Mouse (Mus musculus): ENCODE data around the gene Pigp. TPM values are rescaled to one million over a fixed set of nuclear protein-coding genes. Genes with fewer than 3 reads are reported as not detected.
A peak's percentile ranks its signal among the peaks of the same experiment; 100 is the strongest.
"Not testable (repeated sequence)": the region's sequence is repeated elsewhere in the genome, so short reads cannot be mapped to it uniquely, and the experiment has no call there.

The Pigp gene
- total RNA-seq, 2 experiments from 2014 or later: 99.1 to 103 TPM

DNA sequence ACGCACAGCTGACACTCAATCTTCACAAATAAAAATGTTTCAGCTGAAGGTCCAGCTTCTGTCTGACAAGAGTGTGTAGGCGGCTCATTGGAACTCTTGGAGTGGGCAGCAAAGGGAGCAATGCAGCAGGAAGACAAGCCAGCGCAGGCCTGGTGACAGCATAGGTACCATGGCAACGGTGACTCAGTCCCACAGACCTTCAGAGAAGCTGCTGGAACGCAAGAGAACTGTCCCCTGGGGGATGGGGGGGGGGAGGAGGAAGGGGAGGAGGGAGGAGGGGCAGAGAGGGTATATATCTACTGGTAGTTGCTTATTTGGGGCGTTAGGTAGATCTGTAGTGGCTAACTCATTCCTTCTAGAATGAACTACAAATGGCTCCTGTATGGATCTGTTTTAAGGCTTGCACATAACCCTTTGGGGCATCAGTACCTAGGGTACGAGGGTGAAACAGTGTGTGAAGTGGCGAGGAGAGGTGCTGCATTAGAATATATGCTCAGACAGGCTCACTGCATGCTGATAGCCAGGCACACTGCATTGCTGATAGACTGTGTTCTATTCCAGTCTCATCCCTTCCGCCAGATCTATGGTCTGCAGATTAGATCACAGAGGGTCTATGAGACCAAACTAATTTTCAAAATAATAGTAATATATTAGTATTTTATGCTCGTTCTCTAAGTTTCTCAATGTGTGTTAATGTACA lies 9.3 kb downstream of the Pigp start:
- DNase-seq: peak; percentile 22 to 43
- intact Hi-C loops (cut with DNase I): no loop called here

DNA sequence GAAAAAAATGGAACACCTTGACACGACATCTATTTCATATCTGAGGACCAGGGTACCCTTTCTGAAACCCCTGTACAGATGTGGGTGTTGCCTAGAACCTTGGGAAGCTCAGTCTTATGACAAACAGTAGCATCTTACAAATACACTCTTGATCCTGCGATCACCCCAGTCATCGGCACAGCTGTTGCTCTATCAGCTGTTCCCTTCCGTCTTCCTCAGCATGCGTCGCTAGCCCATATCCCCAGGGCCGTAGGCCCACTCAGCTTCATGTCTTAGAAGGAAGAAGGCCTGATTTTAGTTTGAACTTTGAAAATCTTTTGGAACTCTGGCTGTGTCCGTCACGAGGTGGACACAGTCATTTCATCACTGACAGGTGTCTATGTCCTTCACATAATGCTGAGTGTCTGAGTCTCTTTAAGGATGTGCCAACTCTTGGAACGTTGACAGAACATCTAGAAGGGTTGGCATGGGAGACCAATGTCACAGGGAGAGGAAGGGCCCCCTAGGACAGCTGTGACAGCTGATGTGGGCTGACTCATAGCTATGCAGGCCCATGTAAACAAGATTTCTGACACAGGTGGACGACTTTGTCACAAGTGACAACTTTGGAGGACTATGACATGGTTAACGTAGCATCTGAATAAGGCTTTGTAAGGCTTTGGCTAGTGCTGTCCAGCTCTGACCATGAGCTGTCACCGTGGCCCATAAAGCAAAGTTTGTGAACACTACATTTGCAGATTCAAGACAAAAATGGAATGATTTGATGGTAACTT lies 10.9 kb downstream of the Pigp start:
- no peak for DNase-seq
- intact Hi-C loops (cut with DNase I): no loop called here

GRCm38 (mm10) chr16:94358091-94358490 lies 13.6 kb downstream of the Pigp start:
- intact Hi-C loops (cut with DNase I): no loop called here
- no peak for DNase-seq

- intact Hi-C loops (cut with DNase I): no loop called here
- no peak for DNase-seq
Measured at GRCm38 (mm10) chr16:94356776-94357494, 14.7 kb downstream of the Pigp start.

GRCm38 (mm10) chr16:94356046-94356445 lies 15.6 kb downstream of the Pigp start:
- intact Hi-C loops (cut with DNase I): no loop called here
- no peak for DNase-seq

- DNase-seq: no peak
- intact Hi-C loops (cut with DNase I): no loop called here
Measured at GRCm38 (mm10) chr16:94354450-94354849, 17.2 kb downstream of the Pigp start.

DNA sequence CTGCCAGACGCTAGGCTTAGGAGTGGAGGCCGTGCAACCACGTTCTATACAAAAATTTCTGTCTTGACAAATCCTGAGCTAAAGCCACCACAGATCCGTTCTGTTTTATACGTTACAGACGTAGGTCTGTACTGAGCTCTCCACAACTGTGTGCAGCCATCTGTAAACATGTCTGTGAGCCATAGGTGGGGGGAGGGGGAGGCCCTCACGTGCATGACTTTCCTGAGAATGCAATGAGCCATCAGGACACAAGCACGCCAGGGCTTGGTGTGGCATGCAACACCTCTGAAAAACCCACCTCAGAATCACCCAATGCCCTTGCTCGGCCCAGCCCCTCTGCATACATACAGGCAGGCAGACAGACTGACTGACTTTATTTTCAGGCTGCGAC lies 21.4 kb downstream of the Pigp start:
- DNase-seq: no peak
- intact Hi-C loops (cut with DNase I): no loop called here

DNA sequence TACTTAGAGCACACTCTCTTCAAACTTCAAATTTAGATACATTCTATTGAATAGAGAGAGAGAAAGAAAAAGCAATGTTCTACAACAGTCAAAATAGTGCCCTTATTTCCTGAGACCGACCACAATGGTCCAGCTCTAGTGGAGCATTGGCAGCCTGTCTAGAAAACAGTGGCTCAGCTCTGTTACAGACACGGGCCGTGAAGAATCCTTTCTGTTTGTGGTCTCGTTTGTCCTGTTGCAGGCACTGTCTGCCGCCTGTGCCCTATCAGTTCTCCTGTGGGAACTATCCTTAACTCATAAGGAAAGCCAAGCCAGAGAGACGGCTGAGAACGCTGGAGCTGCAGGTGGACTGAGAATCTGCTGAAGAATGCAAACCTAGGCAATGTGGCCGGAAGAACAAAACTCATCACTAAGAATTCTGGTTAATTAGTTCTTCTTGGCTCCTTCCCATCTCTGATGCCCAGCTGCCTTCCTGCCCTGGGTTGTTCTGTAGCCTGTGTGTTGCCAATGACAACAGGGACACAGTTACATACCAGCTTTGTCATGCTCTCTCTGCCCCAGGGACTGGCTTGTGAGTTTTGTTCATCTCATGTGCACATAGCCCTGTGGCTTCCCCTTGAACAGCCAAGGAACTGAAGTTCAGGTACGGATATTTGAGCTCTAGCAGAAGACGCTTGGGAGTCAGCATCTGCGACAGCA lies 21.9 kb downstream of the Pigp start:
- intact Hi-C loops (cut with DNase I): no loop called here
- DNase-seq: no peak

DNA sequence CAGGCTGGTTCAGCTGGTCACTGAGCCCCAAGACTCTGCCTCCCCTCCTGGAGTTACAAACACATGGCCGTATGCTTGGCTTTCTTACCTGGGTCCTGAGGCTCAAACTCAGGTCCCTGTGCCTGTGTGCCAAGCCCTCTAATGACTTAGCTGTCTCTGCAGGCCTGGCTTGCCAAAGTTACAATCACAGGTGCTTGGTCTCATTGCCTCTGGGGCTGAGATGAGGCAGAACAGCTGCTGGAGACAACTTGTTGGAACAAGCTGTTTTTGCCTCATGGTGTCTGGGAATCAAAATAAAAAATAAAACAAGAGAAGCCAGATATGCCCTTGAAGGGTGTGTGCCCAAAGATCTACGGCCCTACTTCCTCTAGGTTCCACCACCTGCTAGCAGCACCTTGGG lies 22.9 kb downstream of the Pigp start:
- DNase-seq: no peak
- intact Hi-C loops (cut with DNase I): no loop called here

- intact Hi-C loops (cut with DNase I): no loop called here
- DNase-seq: no peak
Measured at GRCm38 (mm10) chr16:94347080-94347731, 24.4 kb downstream of the Pigp start.

GRCm38 (mm10) chr16:94345733-94346132 lies 25.9 kb downstream of the Pigp start:
- DNase-seq: no peak
- intact Hi-C loops (cut with DNase I): no loop called here

DNA sequence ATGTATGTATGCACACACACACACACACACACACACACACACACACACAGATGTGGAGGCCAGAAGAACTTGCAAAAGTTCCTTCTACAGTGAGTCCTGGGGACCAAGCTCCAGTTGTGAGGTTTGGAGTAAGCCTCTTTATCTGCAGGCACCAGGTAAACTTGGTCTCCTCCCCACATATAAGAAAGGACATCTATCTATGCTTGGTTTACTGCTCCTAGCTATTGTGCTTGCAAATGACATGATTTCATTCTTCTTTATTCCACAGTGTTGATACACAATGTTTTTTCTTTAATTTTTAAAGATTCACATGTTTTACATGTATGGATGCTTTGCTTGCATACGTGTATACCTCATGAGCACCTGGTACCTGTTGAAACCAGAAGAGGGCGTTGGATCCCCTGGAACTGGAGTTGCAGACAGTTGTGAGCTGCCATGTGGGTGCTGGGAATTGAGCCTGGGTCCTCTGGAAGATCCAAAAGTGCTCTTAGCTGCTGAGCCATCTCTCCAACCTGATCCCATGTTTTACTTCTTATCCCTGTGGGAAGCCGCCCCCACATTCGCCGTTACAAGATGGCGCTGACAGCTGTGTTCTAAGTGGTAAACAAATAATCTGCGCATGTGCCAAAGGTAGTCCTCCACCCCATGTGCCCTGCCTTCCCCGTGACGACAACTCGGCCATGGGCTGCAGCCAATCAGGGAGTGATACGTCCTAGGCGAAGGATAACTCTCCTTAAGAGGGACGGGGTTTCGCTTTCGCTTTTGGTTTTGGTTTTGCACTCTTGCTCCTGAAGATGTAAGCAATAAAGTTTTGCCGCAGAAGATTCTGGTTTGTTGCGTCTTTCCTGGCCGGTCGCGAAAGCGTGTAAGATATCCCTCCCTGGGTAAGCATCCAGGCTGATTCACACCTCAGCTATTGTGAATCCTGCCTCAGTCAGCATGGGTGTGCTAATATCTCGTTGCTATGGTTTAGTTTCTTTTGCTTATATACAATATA lies 32.2 kb downstream of the Pigp start:
- intact Hi-C loops (cut with DNase I): loop anchor here (10.0 kb wide), 1 partner anchor 405 kb away; no protein-coding TSS in a partner anchor
- DNase-seq: not testable (repeated sequence)

GRCm38 (mm10) chr16:94335656-94336055 lies 36.0 kb downstream of the Pigp start:
- intact Hi-C loops (cut with DNase I): loop anchor here (10.0 kb wide), 1 partner anchor 401 kb away; no protein-coding TSS in a partner anchor
- DNase-seq: no peak

DNA sequence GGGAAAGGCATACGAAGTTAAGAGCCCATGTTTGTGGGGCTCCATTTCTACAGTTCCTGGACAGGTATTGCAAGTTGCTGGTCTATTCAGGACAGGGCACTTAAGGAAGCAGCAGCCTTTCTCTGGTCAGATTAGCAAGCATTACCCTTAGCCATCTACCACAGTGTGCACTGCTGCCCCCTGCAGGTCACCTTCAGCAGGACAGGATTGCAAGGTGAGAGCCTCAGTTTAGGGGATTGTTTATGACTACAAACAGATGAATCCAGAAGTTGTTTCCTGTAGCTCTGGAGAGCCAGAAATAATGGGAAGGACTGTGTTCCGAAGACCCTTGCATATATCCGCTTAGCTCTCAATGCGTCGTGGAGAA lies 39.8 kb downstream of the Pigp start:
- intact Hi-C loops (cut with DNase I): loop anchor here (1.0 to 10.0 kb wide), 2 partner anchors 63 to 397 kb away; no protein-coding TSS in a partner anchor
- DNase-seq: peak; percentile 71 to 83

GRCm38 (mm10) chr16:94331233-94331885 lies 40.3 kb downstream of the Pigp start:
- intact Hi-C loops (cut with DNase I): loop anchor here (10.0 kb wide), 1 partner anchor 397 kb away; no protein-coding TSS in a partner anchor
- DNase-seq: no peak

- no peak for DNase-seq
- intact Hi-C loops (cut with DNase I): loop anchor here (10.0 kb wide), 1 partner anchor 396 kb away; no protein-coding TSS in a partner anchor
Measured at GRCm38 (mm10) chr16:94330429-94330828, 41.2 kb downstream of the Pigp start.

DNA sequence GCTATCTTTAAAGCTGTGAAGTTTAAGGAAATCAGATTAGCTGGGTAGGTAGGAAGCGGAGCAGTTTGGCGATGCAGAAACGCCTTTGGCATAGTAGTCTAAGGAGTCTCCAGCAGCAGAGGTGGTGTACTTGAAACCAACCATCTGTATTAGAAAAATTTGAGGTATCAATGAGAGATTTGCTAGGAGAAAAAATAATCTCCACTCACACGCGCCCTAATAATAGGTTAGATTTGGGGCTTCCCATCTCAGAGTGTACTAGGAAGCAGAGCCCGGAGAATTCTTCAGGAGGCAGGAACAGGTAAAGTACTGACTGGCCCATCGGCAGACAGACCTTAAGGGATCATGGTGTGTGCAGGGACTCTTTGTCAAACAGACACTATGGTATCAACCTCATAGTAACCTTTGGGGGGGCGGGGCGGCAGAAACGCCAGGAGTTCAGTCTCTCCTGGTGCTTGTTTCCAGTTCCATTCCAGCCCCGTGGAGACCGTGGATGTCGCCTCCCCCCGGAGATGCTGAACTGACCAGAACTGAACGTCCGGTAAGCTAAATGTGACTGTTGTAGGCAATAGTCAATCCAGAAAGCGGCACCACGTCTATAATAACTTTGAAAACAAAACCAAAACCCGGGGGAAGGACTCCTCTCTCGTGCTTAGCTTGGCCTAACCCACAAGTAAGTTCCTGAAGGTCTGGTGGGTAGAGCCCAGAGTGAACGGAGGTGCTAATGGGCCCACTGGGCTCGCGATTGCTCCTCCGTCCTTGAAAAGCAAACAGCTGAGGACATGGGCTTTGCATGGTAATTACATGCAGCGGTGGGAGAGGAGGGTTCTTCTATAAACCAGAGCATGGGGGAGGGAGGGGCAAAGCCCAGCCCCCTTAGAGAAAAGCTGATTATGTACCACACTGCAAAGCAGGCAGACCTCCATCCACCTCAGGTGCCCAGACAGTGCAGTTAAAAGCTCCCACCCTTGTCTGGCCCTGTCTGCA lies 42.5 kb downstream of the Pigp start:
- intact Hi-C loops (cut with DNase I): loop anchor here (2.0 kb wide), 1 partner anchor 16 kb away; the partner anchor contains the start of gene Hlcs

More for the DNA sequence above, 42.5 kb downstream of the Pigp start:
- DNase-seq: no peak
